Mouse (Mus musculus) cerebellum, adult 2 months (tissue): ENCODE measurements around the gene Plcd4. TPM values are rescaled to one million over a fixed set of nuclear protein-coding genes. Genes with fewer than 3 reads are reported as not detected.

Source experiments
- DNase-seq, 2 experiments: peaks; one replicate each; pipeline ENCODE4 v3.0.0; 2021
- H3K27ac ChIP-seq: fragments of 200-500 bp; 2 replicates; pipeline ENCODE4 v1.5.1; 2012; ENCODE audit warnings: low read length, control low read depth, inconsistent platforms; ENCODE audit not compliant: insufficient read depth
- H3K27me3 ChIP-seq: fragments of 200-500 bp; 2 replicates; pipeline ENCODE4 v1.6.1; 2012; ENCODE audit warnings: inconsistent platforms, mild to moderate bottlenecking, low read length, moderate library complexity; ENCODE audit not compliant: control insufficient read depth, insufficient read depth
- H3K4me1 ChIP-seq: fragments of 200-500 bp; 2 replicates; pipeline ENCODE4 v1.6.1; 2011; ENCODE audit warnings: low read length; ENCODE audit not compliant: control insufficient read depth, insufficient read depth
- H3K4me3 ChIP-seq: fragments of 200-500 bp; replicated peaks from 2 replicates; pipeline ENCODE3; 2011; ENCODE audit warnings: mild to moderate bottlenecking, low read depth, low read length, control low read depth; ENCODE audit not compliant: insufficient read depth
- CTCF ChIP-seq: fragments of 200-500 bp; IDR thresholded peaks from 2 replicates; pipeline ENCODE4 v1.5.1; 2011; ENCODE audit warnings: low read depth, mild to moderate bottlenecking, control low read depth, low read length, moderate library complexity, borderline replicate concordance; ENCODE audit not compliant: insufficient read depth
- POLR2A ChIP-seq: fragments of 200-500 bp; IDR thresholded peaks from 2 replicates; pipeline ENCODE4 v1.6.1; 2011; ENCODE audit warnings: low read length, control low read depth, borderline replicate concordance; ENCODE audit not compliant: insufficient read depth
- WGBS: fragments of 180-500 bp; shearing (Covaris S2); methylation state at CpG from one replicate; pipeline ENCODE4 v1.1.7; 2018; 5-methylcytosine and 5-hydroxymethylcytosine counted together
- polyA plus RNA-seq: library from polyadenylated mRNA; depleted of rRNA; stranded (reverse); fragments of >200 nt; gene quantifications from 2 replicates; pipeline ENCODE4 v1.2.3, GENCODE M21; 2012; rRNA removed

Gene Plcd4
- polyA plus RNA-seq, 1 experiment, result 29.0 TPM

GRCm38 (mm10) chr1:74601267-74601962 lies 58.7 kb downstream of the Plcd4 start, which contains the start of the genes Rnf25 and Stk36:
Gene Rnf25, minus strand, starts transcription at chr1:74601397.
Gene Stk36, plus strand, starts transcription at chr1:74601445.
- H3K4me3 ChIP-seq, result peak within 1 kb of the TSS; percentile 86
- TF ChIP-seq POLR2A, result peak; percentile 97
- no peak for TF ChIP-seq CTCF
- no peaks in the 10 kb centered on the region for H3K27me3 ChIP-seq
- peaks cover 3% of the 10 kb centered on the region; the same call in 1 of the 2 replicates for H3K4me1 ChIP-seq
- 6% methylated on average over 25 of the region's 25 CpGs for WGBS
- no peak within 1 kb of the TSS for H3K27ac ChIP-seq
- peak; percentile 83 to 85 for DNase-seq

Other genes with a start within 250 kb of the Plcd4 start
- gene Tmbim1, start 237.3 kb upstream of the Plcd4 start, polyA plus RNA-seq, result 56.1 and 58.2 TPM in 2 replicates
- gene Catip, start 180.8 kb upstream of the Plcd4 start, polyA plus RNA-seq, result 2.1 and 3.3 TPM in 2 replicates
- gene Slc11a1, start 167.7 kb upstream of the Plcd4 start, polyA plus RNA-seq, result 4.7 and 5.6 TPM in 2 replicates
- 35.7 and 37.2 TPM in 2 replicates for gene Ctdsp1, start 151.4 kb upstream of the Plcd4 start, polyA plus RNA-seq
- gene Vil1, start 133.5 kb upstream of the Plcd4 start, polyA plus RNA-seq, result 0.39 and 0.59 TPM in 2 replicates
- gene Cnot9, start 36.8 kb upstream of the Plcd4 start, polyA plus RNA-seq, result 28.4 and 28.5 TPM in 2 replicates
- gene Usp37, start 1.4 kb downstream of the Plcd4 start, polyA plus RNA-seq, result 11.7 and 12.5 TPM in 2 replicates
- gene Zfp142, start 45.4 kb downstream of the Plcd4 start, polyA plus RNA-seq, result 26.8 and 30.1 TPM in 2 replicates
- gene Bcs1l, start 45.4 kb downstream of the Plcd4 start, polyA plus RNA-seq, result 26.7 and 28.9 TPM in 2 replicates
- gene Rnf25, start 58.5 kb downstream of the Plcd4 start, polyA plus RNA-seq, result 145 and 146 TPM in 2 replicates
- gene Stk36, start 58.6 kb downstream of the Plcd4 start, polyA plus RNA-seq, result 4.7 and 6.2 TPM in 2 replicates
- gene Ttll4, start 118.9 kb downstream of the Plcd4 start, polyA plus RNA-seq, result 22.4 and 24.9 TPM in 2 replicates
- 30.4 and 32.4 TPM in 2 replicates for gene Cyp27a1, start 170.7 kb downstream of the Plcd4 start, polyA plus RNA-seq
- 0.33 and 0.52 TPM in 2 replicates for gene Prkag3, start 206.3 kb downstream of the Plcd4 start, polyA plus RNA-seq
- 3.6 and 4.0 TPM in 2 replicates for gene Wnt6, start 229.0 kb downstream of the Plcd4 start, polyA plus RNA-seq
- 0.36 and 0.59 TPM in 2 replicates for gene Wnt10a, start 248.6 kb downstream of the Plcd4 start, polyA plus RNA-seq